Mouse (Mus musculus): ENCODE data around the gene Olfr849. TPM values are rescaled to one million over a fixed set of nuclear protein-coding genes. Genes with fewer than 3 reads are reported as not detected.

The Olfr849 gene
- not detected for total RNA-seq (2021)

DNA sequence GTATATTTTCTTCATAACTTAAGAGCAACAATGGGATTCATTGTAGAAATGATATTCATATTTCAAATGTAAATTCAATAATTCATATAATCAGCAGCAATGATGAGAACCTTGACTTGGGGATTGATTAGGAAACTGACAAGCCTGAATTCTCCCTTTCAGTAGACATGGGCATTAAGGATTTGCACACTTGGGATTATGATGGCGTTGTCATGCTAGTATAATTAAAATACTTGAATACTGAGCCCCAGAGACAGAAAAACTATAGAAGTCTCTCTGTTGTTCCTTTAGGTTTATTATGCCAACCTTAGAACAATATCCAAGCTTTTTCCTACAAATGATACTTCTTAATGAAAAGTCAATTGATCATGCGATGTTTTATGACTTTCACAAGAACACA lies at the start of gene Olfr849:
Gene Olfr849, plus strand, starts transcription at position 301 of the 400 bp plus-strand sequence.
- intact Hi-C loops (cut with DNase I), result no loop called here
- no peak for DNase-seq

DNA sequence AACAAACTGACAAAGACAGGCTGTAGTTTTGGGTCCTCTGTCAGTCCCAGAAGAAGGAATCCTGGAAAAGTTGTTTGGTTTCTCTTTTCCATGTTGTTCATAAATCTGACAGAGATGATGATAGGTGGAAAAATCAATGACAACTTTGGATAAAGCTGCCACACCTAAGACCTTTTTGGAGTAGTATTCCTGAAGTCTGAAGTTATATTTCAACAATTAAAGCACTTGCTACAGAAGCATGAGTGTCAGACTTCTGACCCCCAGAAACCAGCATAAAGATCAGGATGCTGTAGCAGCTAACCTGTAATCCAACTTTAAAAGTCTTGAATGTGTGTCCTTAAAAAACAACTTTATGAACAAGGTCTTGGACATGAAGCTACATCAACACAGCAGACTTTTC lies 38.1 kb downstream of the Olfr849 start, which contains the start of gene Olfr850:
Gene Olfr850, minus strand, starts transcription at position 101 of the 400 bp plus-strand sequence.
- intact Hi-C loops (cut with DNase I), result no loop called here
- DNase-seq, result no peak

GRCm38 (mm10) chr9:19492995-19493394 lies 52.9 kb downstream of the Olfr849 start, which contains the start of gene Olfr851:
Olfr851 (plus strand) TSS chr9:19493295.
- no peak for DNase-seq
- intact Hi-C loops (cut with DNase I), result no loop called here

Other genes starting within 250 kb of the Olfr849 start
- not detected for gene Olfr843, start 188.3 kb upstream of the Olfr849 start, total RNA-seq (2021)
- not detected for gene Olfr844, start 123.9 kb upstream of the Olfr849 start, total RNA-seq (2021)
- gene Olfr845, start 103.8 kb upstream of the Olfr849 start, total RNA-seq (2021), result not detected
- gene Olfr846, start 76.3 kb upstream of the Olfr849 start, total RNA-seq (2021), result not detected
- gene Olfr847, start 61.6 kb upstream of the Olfr849 start, total RNA-seq (2021), result not detected
- not detected for gene Olfr850, start 38.0 kb downstream of the Olfr849 start, total RNA-seq (2021)
- not detected for gene Olfr851, start 53.0 kb downstream of the Olfr849 start, total RNA-seq (2021)
- not detected for gene Olfr853, start 100.8 kb downstream of the Olfr849 start, total RNA-seq (2021)
- not detected for gene Olfr854, start 127.1 kb downstream of the Olfr849 start, total RNA-seq (2021)
- not detected for gene Olfr855, start 142.4 kb downstream of the Olfr849 start, total RNA-seq (2021)
- gene Zfp317, start 181.8 kb downstream of the Olfr849 start, total RNA-seq (2021), result 10 to 100 TPM; 13.8 to 15.4 TPM

Measured in heart, postnatal 10 days (tissue).